Mouse (Mus musculus) bone marrow, adult 2 months (tissue): ENCODE data around the gene Coro1c. TPM values are rescaled to one million over a fixed set of nuclear protein-coding genes. Genes with fewer than 3 reads are reported as not detected.
A peak's percentile ranks its signal among the peaks of the same experiment; 100 is the strongest.

ENCODE experiments used
- H3K27ac ChIP-seq: fragments of 200-500 bp; 2 replicates; pipeline ENCODE4 v1.5.1; 2012; ENCODE audit warnings: low read depth, mild to moderate bottlenecking, control low read depth, inconsistent platforms, low read length; ENCODE audit not compliant: control insufficient read depth, poor library complexity, insufficient read depth
- H3K4me1 ChIP-seq: fragments of 200-500 bp; 2 replicates; pipeline ENCODE4 v1.6.1; 2011; ENCODE audit warnings: low read length; ENCODE audit not compliant: control insufficient read depth, insufficient read depth
- H3K4me3 ChIP-seq: fragments of 200-500 bp; replicated peaks from 2 replicates; pipeline ENCODE3; 2011; ENCODE audit warnings: mild to moderate bottlenecking, low read depth, low read length, control low read depth; ENCODE audit not compliant: control insufficient read depth
- CTCF ChIP-seq: fragments of 200-500 bp; IDR thresholded peaks from 2 replicates; pipeline ENCODE4 v1.5.1; 2011; ENCODE audit warnings: low read length, control low read depth; ENCODE audit not compliant: control insufficient read depth, insufficient read depth
- POLR2A ChIP-seq: fragments of 200-500 bp; IDR thresholded peaks from 2 replicates; pipeline ENCODE4 v1.6.1; 2011; ENCODE audit warnings: low read depth, mild to moderate bottlenecking, control low read depth, low read length, borderline replicate concordance; ENCODE audit not compliant: control insufficient read depth
- WGBS: fragments of 180-500 bp; shearing (Covaris S2); methylation state at CpG from one replicate; pipeline ENCODE4 v1.1.7; 2018; 5-methylcytosine and 5-hydroxymethylcytosine counted together
- polyA plus RNA-seq: library from polyadenylated mRNA; stranded (reverse); fragments of >200 nt; gene quantifications from 2 replicates; pipeline ENCODE4 v1.2.4, GENCODE M21; 2011; ENCODE audit warnings: low replicate concordance; ENCODE audit not compliant: missing spikeins, insufficient read depth, insufficient read length

The Coro1c gene
- polyA plus RNA-seq, 1 experiment = 52.7 TPM

GRCm38 (mm10) chr5:113808177-113808576 lies 100.4 kb downstream of the Coro1c start:
- H3K4me1 ChIP-seq = peaks cover 8% of the 10 kb centered on the region

GRCm38 (mm10) chr5:113807712-113808111 lies 100.8 kb downstream of the Coro1c start:
- Histone ChIP-seq H3K27ac (no peak overlapping the region), H3K4me1 (peaks cover 6% of the 10 kb centered on the region), H3K4me3 (no peak overlapping the region)
- whole genome bisulfite sequencing = 74% methylated on average over 9 of the region's 9 CpGs
- TF ChIP-seq POLR2A (no peak), CTCF (no peak)

More at GRCm38 (mm10) chr5:113808177-113808576, 100.4 kb downstream of the Coro1c start:
- Histone ChIP-seq H3K4me3 (no peak overlapping the region), H3K27ac (no peak overlapping the region)
- TF ChIP-seq CTCF = no peak
- 65% methylated on average over 2 of the region's 2 CpGs for WGBS

GRCm38 (mm10) chr5:113806414-113806813 lies 102.1 kb downstream of the Coro1c start:
- Histone ChIP-seq H3K4me3 (no peak overlapping the region), H3K4me1 (peaks cover 6% of the 10 kb centered on the region), H3K27ac (peak overlapping the region; percentile 82)
- TF ChIP-seq POLR2A = no peak
- TF ChIP-seq CTCF = no peak
- 22% methylated on average over 10 of the region's 10 CpGs for WGBS

GRCm38 (mm10) chr5:113805301-113805700 lies 103.3 kb downstream of the Coro1c start:
- no peak overlapping the region for H3K4me3 ChIP-seq
- peaks cover 6% of the 10 kb centered on the region for H3K4me1 ChIP-seq
- no peak for TF ChIP-seq CTCF
- no peak for TF ChIP-seq POLR2A
- 61% methylated on average over 9 of the region's 9 CpGs for WGBS
- peak overlapping the region; percentile 82 for H3K27ac ChIP-seq

- Histone ChIP-seq H3K4me3 (no peak overlapping the region), H3K27ac (peak overlapping the region; percentile 71), H3K4me1 (peaks cover 6% of the 10 kb centered on the region)
- TF ChIP-seq CTCF = no peak
- no peak for TF ChIP-seq POLR2A
- WGBS = 34% methylated on average over 7 of the region's 7 CpGs
Observed at GRCm38 (mm10) chr5:113804395-113804966, 104.1 kb downstream of the Coro1c start.

- TF ChIP-seq POLR2A (no peak), CTCF (no peak)
- no peak within 1 kb of the TSS; the same call in 1 of the 2 replicates for H3K27ac ChIP-seq
- H3K4me3 ChIP-seq = peak within 1 kb of the TSS; percentile 21
- WGBS = 5% methylated on average over 11 of the region's 11 CpGs
- H3K4me1 ChIP-seq = peaks cover 3% of the 10 kb centered on the region; the same call in 1 of the 2 replicates
Observed at GRCm38 (mm10) chr5:113800280-113800679, 108.3 kb downstream of the Coro1c start, which contains the start of gene Tmem119. Gene Tmem119, minus strand, starts transcription at chr5:113800516.

- TF ChIP-seq POLR2A (no peak), CTCF (no peak)
- WGBS = 69% methylated on average over 5 of the region's 5 CpGs
Observed at GRCm38 (mm10) chr5:113799691-113800090, 108.9 kb downstream of the Coro1c start.

GRCm38 (mm10) chr5:113798525-113798924 lies 110.0 kb downstream of the Coro1c start:
- H3K4me1 ChIP-seq = peaks cover 1% of the 10 kb centered on the region; the same call in 1 of the 2 replicates
- no peak overlapping the region for H3K27ac ChIP-seq
- 31% methylated on average over 9 of the region's 9 CpGs for whole genome bisulfite sequencing
- H3K4me3 ChIP-seq = no peak overlapping the region
- TF ChIP-seq POLR2A (no peak), CTCF (no peak)

More at GRCm38 (mm10) chr5:113799691-113800090, 108.9 kb downstream of the Coro1c start:
- H3K27ac ChIP-seq = no peak overlapping the region
- H3K4me1 ChIP-seq = peaks cover 3% of the 10 kb centered on the region; the same call in 1 of the 2 replicates
- H3K4me3 ChIP-seq = peak overlapping the region; percentile 21

- Histone ChIP-seq H3K4me3 (no peak overlapping the region), H3K27ac (no peak overlapping the region), H3K4me1 (peaks cover 1% of the 10 kb centered on the region; the same call in 1 of the 2 replicates)
- WGBS = 43% methylated on average over 19 of the region's 19 CpGs
- TF ChIP-seq CTCF = no peak
- no peak for TF ChIP-seq POLR2A
Observed at GRCm38 (mm10) chr5:113797149-113797882, 111.2 kb downstream of the Coro1c start.
